Mouse (Mus musculus) neutrophil, adult 59 days (primary cell): ENCODE data around the gene Slc22a4. TPM values are rescaled to one million over a fixed set of nuclear protein-coding genes. Genes with fewer than 3 reads are reported as not detected.

Experiments
- total RNA-seq, 2 experiments: library from RNA; stranded (reverse); gene quantifications; 1 replicate in 1 of 2; 2 replicates in 1 of 2; pipeline ENCODE4 v1.2.4; 2023

Gene Slc22a4
- 10 to 100 TPM; 18.4 to 21.2 TPM for total RNA-seq

GRCm38 (mm10) chr11:54028044-54028951, at the start of gene Slc22a4:
TSS of gene Slc22a4 (minus strand) at chr11:54028090.

GRCm38 (mm10) chr11:54068520-54069371, 40.9 kb upstream of the Slc22a4 start, which contains the start of gene Pdlim4:
TSS of gene Pdlim4 (minus strand) at chr11:54069014.

GRCm38 (mm10) chr11:53979788-53980621, 47.9 kb downstream of the Slc22a4 start, which contains the start of gene Slc22a21:
TSS of gene Slc22a21 (minus strand) at chr11:53980332.

Other genes starting within 250 kb of the Slc22a4 start
- under 1 TPM; 0.42 to 0.90 TPM for gene Gm12216, start 168.8 kb downstream of the Slc22a4 start, total RNA-seq
- 1 to 10 TPM; 5.0 to 5.9 TPM for gene Slc22a5, start 136.4 kb downstream of the Slc22a4 start, total RNA-seq
- 1 to 10 TPM in 1 of 2 experiments, under 1 TPM in 1; 0.95 to 2.2 TPM for gene Slc22a21, start 47.8 kb downstream of the Slc22a4 start, total RNA-seq
- gene Pdlim4, start 40.9 kb upstream of the Slc22a4 start, total RNA-seq: 1 to 10 TPM in 1 of 2 experiments, under 1 TPM in 1; 0.69 to 1.4 TPM
- gene P4ha2, start 72.0 kb upstream of the Slc22a4 start, total RNA-seq: under 1 TPM in 1 of 2 experiments, not detected in 1; 0.84 TPM
- gene Csf2, start 221.6 kb upstream of the Slc22a4 start, total RNA-seq: not detected
- gene Il3, start 239.2 kb upstream of the Slc22a4 start, total RNA-seq: not detected